Mouse (Mus musculus): Measurements from ENCODE around the gene Crls1. TPM values are rescaled to one million over a fixed set of nuclear protein-coding genes. Genes with fewer than 3 reads are reported as not detected.

The Crls1 gene
- total and polyA plus RNA-seq, 3 experiments, result 46.2 to 194 (median 51.8) TPM

- Histone ChIP-seq H3K4me1 (ENCODE audit: control insufficient read depth in 1 of 2, insufficient read depth in 2 of 2, low read length in 2 of 2) (no peaks in the 10 kb centered on the region), H3K36me3 (ENCODE audit: control insufficient read depth in 1 of 2, insufficient read depth in 2 of 2, low read length in 2 of 2) (no peaks in the 10 kb centered on the region), H3K9ac (ENCODE audit: control insufficient read depth, low read depth, low read length, poor library complexity, severe bottlenecking) (no peak overlapping the region), H3K27ac (ENCODE audit: control insufficient read depth, low read depth, low read length) (no peak overlapping the region), H3K9me3 (replicated peaks; ENCODE audit: insufficient read depth, low read length) (no peaks in the 10 kb centered on the region), H3K4me3 (ENCODE audit: control insufficient read depth in 1 of 2, insufficient read depth in 1 of 2, low read depth in 2 of 2, low read length in 2 of 2) (no peak overlapping the region), H3K79me2 (ENCODE audit: control insufficient read depth, insufficient read depth, low read length, poor library complexity) (no peaks in the 10 kb centered on the region), H3K27me3 (ENCODE audit: control insufficient read depth in 1 of 2, insufficient read depth in 2 of 2, low read length in 2 of 2) (no peaks in the 10 kb centered on the region; a peak in 1 of 4 replicates)
- peak; percentile 54 for DNase-seq (ENCODE audit: low read depth, low spot score)
- TF ChIP-seq SMC3 (IDR thresholded peaks at IDR 0.05; ENCODE audit: low read depth, low read length), result peak; percentile 68
- peak; percentile 44; the same call in 1 of the 2 replicates for TF ChIP-seq ZC3H11A (IDR thresholded peaks at IDR 0.05; ENCODE audit: low read depth, low read length)
- peak; percentile 73 for TF ChIP-seq RAD21 (IDR thresholded peaks at IDR 0.05; ENCODE audit: low read depth, low read length)
- no peak for TF ChIP-seq UBTF (IDR thresholded peaks at IDR 0.05; ENCODE audit: borderline replicate concordance, insufficient read depth, low read depth, low read length)
- TF ChIP-seq GABPA (IDR thresholded peaks at IDR 0.05; ENCODE audit: low read depth, low read length), result no peak
- TF ChIP-seq ZKSCAN1 (IDR thresholded peaks at IDR 0.05; ENCODE audit: low read depth, low read length), result no peak
- TF ChIP-seq CHD1 (IDR thresholded peaks at IDR 0.05; ENCODE audit: low read depth, low read length), result no peak
- TF ChIP-seq GATA1 (IDR thresholded peaks at IDR 0.05; ENCODE audit: low read depth, low read length), result no peak
- peak; percentile 38 to 67 (median 51) for TF ChIP-seq CTCF (IDR thresholded peaks at IDR 0.05 in 2 of 3, conservative IDR thresholded peaks at IDR 0.05 in 1 of 3; ENCODE audit: control insufficient read depth in 1 of 3, insufficient read depth in 1 of 3, low read depth in 2 of 3, low read length in 3 of 3, poor library complexity in 1 of 3, severe bottlenecking in 1 of 3)
- no peak for TF ChIP-seq ELF1 (IDR thresholded peaks at IDR 0.05; ENCODE audit: low read depth, low read length)
- TF ChIP-seq TAL1 (IDR thresholded peaks at IDR 0.05; ENCODE audit: low read length), result no peak
- TF ChIP-seq TBP (IDR thresholded peaks at IDR 0.05; ENCODE audit: low read depth, low read length), result no peak
- no peak for TF ChIP-seq BHLHE40 (IDR thresholded peaks at IDR 0.05; ENCODE audit: borderline replicate concordance, low read depth, low read length)
- no peak for TF ChIP-seq E2F4 (IDR thresholded peaks at IDR 0.05; ENCODE audit: borderline replicate concordance, low read depth, low read length)
- TF ChIP-seq MXI1 (IDR thresholded peaks at IDR 0.05; ENCODE audit: low read depth, low read length), result no peak
Observed at GRCm38 (mm10) chr2:132906763-132907162, 60.3 kb downstream of the Crls1 start.

GRCm38 (mm10) chr2:132914785-132915184, 68.3 kb downstream of the Crls1 start:
- Histone ChIP-seq H3K4me1 (ENCODE audit: control insufficient read depth in 1 of 2, insufficient read depth in 2 of 2, low read length in 2 of 2) (no peaks in the 10 kb centered on the region), H3K27ac (ENCODE audit: control insufficient read depth, low read depth, low read length) (no peak overlapping the region), H3K27me3 (ENCODE audit: control insufficient read depth in 1 of 2, insufficient read depth in 2 of 2, low read length in 2 of 2) (no peaks in the 10 kb centered on the region), H3K9ac (ENCODE audit: control insufficient read depth, low read depth, low read length, poor library complexity, severe bottlenecking) (no peak overlapping the region), H3K79me2 (ENCODE audit: control insufficient read depth, insufficient read depth, low read length, poor library complexity) (no peaks in the 10 kb centered on the region), H3K9me3 (replicated peaks; ENCODE audit: insufficient read depth, low read length) (no peaks in the 10 kb centered on the region), H3K36me3 (ENCODE audit: control insufficient read depth in 1 of 2, insufficient read depth in 2 of 2, low read length in 2 of 2) (no peaks in the 10 kb centered on the region), H3K4me3 (ENCODE audit: control insufficient read depth in 1 of 2, insufficient read depth in 1 of 2, low read depth in 2 of 2, low read length in 2 of 2) (no peak overlapping the region)
- TF ChIP-seq ZC3H11A (IDR thresholded peaks at IDR 0.05; ENCODE audit: low read depth, low read length) (no peak), CHD2 (IDR thresholded peaks at IDR 0.05; ENCODE audit: low read length) (no peak), ZMIZ1 (IDR thresholded peaks at IDR 0.05; ENCODE audit: low read depth, low read length) (no peak), ZKSCAN1 (IDR thresholded peaks at IDR 0.05; ENCODE audit: low read depth, low read length) (no peak), USF1 (IDR thresholded peaks at IDR 0.05; ENCODE audit: low read depth, low read length) (no peak), RCOR1 (IDR thresholded peaks at IDR 0.05; ENCODE audit: low read depth, low read length) (no peak), CTCF (IDR thresholded peaks at IDR 0.05 in 2 of 3, conservative IDR thresholded peaks at IDR 0.05 in 1 of 3; ENCODE audit: control insufficient read depth in 1 of 3, insufficient read depth in 1 of 3, low read depth in 2 of 3, low read length in 3 of 3, poor library complexity in 1 of 3, severe bottlenecking in 1 of 3) (no peak), TCF12 (IDR thresholded peaks at IDR 0.05; ENCODE audit: low read depth, low read length) (no peak), POLR2AphosphoS5 (IDR thresholded peaks at IDR 0.05; ENCODE audit: borderline replicate concordance, low read depth, low read length) (no peak), NRF1 (IDR thresholded peaks at IDR 0.05; ENCODE audit: insufficient read depth, low read depth, low read length, poor library complexity, severe bottlenecking) (no peak)
- no peak for DNase-seq (ENCODE audit: low read depth, low spot score)

Measured in MEL (cell line).